Mouse (Mus musculus) limb, embryonic 15.5 days (tissue): ENCODE results near the gene Mdga2. TPM values are rescaled to one million over a fixed set of nuclear protein-coding genes. Genes with fewer than 3 reads are reported as not detected.

Experiments used
- ATAC-seq: fragments of 200-750 bp; cut with Nextera tagmentation; 2 replicates; pipeline ENCODE4 v1.8.0; 2017; ENCODE audit warnings: low read depth, moderate TSS enrichment; ENCODE audit not compliant: insufficient number of reproducible peaks, low FRiP score, low TSS enrichment
- H3K27ac ChIP-seq: fragments of 300-500 bp; sonication (generic); 2 replicates; pipeline ENCODE4 v1.5.1; 2015; ENCODE audit warnings: moderate library complexity, mild to moderate bottlenecking, inconsistent platforms
- H3K27me3 ChIP-seq: fragments of 300-500 bp; sonication (generic); 2 replicates; pipeline ENCODE4 v1.6.1; 2015; ENCODE audit warnings: inconsistent platforms
- H3K36me3 ChIP-seq: fragments of 300-500 bp; sonication (generic); 2 replicates; pipeline ENCODE4 v1.6.1; 2015; ENCODE audit warnings: inconsistent platforms
- H3K4me1 ChIP-seq: fragments of 300-500 bp; sonication (generic); 2 replicates; pipeline ENCODE4 v1.6.1; 2015; ENCODE audit warnings: inconsistent platforms
- H3K4me2 ChIP-seq: fragments of 300-500 bp; sonication (generic); 2 replicates; pipeline ENCODE4 v1.6.1; 2015; ENCODE audit warnings: mild to moderate bottlenecking, inconsistent platforms
- H3K4me3 ChIP-seq: fragments of 300-500 bp; sonication (generic); 2 replicates; pipeline ENCODE4 v1.5.1; 2015; ENCODE audit warnings: mild to moderate bottlenecking, inconsistent platforms
- H3K9ac ChIP-seq: fragments of 300-500 bp; sonication (generic); 2 replicates; pipeline ENCODE4 v1.6.1; 2015; ENCODE audit warnings: inconsistent platforms
- H3K9me3 ChIP-seq: fragments of 300-500 bp; sonication (generic); 2 replicates; pipeline ENCODE4 v1.6.1; 2016; ENCODE audit warnings: inconsistent platforms
- WGBS: fragments of 180-500 bp; shearing (Covaris S2); methylation state at CpG from one replicate; pipeline ENCODE4 v1.1.7; 2015; 5-methylcytosine and 5-hydroxymethylcytosine counted together
- polyA plus RNA-seq: library from polyadenylated mRNA; unstranded; fragments of >200 nt; fragmentation: Nextera tagmentation; extraction: Ambion mirVana; gene quantifications from 2 replicates; pipeline ENCODE4 v1.2.1, GENCODE M21; 2015

The Mdga2 gene
- polyA plus RNA-seq, 1 experiment from 2014 or later, result 4.4 TPM

GRCm38 (mm10) chr12:67141605-67142004 lies 80.7 kb downstream of the Mdga2 start:
- H3K9ac ChIP-seq, result no peak overlapping the region
- 87% methylated on average over 3 of the region's 3 CpGs for WGBS
- H3K4me3 ChIP-seq, result no peak overlapping the region
- H3K27me3 ChIP-seq, result no peaks in the 10 kb centered on the region
- no peaks in the 10 kb centered on the region for H3K9me3 ChIP-seq
- H3K27ac ChIP-seq, result no peak overlapping the region
- ATAC-seq, result no peak
- H3K4me1 ChIP-seq, result no peaks in the 10 kb centered on the region
- H3K4me2 ChIP-seq, result no peak overlapping the region
- H3K36me3 ChIP-seq, result no peaks in the 10 kb centered on the region

- H3K27me3 ChIP-seq, result no peaks in the 10 kb centered on the region
- no peak overlapping the region for H3K4me3 ChIP-seq
- ATAC-seq, result no peak
- 84% methylated on average over 3 of the region's 3 CpGs for WGBS
- H3K27ac ChIP-seq, result no peak overlapping the region
- no peaks in the 10 kb centered on the region for H3K36me3 ChIP-seq
- H3K4me1 ChIP-seq, result no peaks in the 10 kb centered on the region
- no peak overlapping the region for H3K4me2 ChIP-seq
- no peaks in the 10 kb centered on the region for H3K9me3 ChIP-seq
- H3K9ac ChIP-seq, result no peak overlapping the region
These were observed 82.2 kb downstream of the Mdga2 start for GRCm38 (mm10) chr12:67140131-67140530.

GRCm38 (mm10) chr12:67127457-67127856 lies 94.9 kb downstream of the Mdga2 start:
- no peaks in the 10 kb centered on the region for H3K27me3 ChIP-seq
- WGBS, result 64% methylated on average over 2 of the region's 2 CpGs
- no peak overlapping the region for H3K9ac ChIP-seq
- H3K36me3 ChIP-seq, result no peaks in the 10 kb centered on the region
- no peak overlapping the region for H3K27ac ChIP-seq
- no peak for ATAC-seq
- H3K9me3 ChIP-seq, result no peaks in the 10 kb centered on the region
- H3K4me2 ChIP-seq, result no peak overlapping the region
- H3K4me1 ChIP-seq, result no peaks in the 10 kb centered on the region
- no peak overlapping the region for H3K4me3 ChIP-seq

- Histone ChIP-seq H3K4me1 (peaks cover 2% of the 10 kb centered on the region; the same call in 1 of the 2 replicates), H3K27me3 (no peaks in the 10 kb centered on the region), H3K4me2 (no peak overlapping the region), H3K9ac (no peak overlapping the region), H3K36me3 (no peaks in the 10 kb centered on the region), H3K27ac (0 out of 2 replicates have a peak overlapping the region, but pooled peaks have one; percentile 7), H3K4me3 (no peak overlapping the region), H3K9me3 (no peaks in the 10 kb centered on the region)
- WGBS, result 26% methylated on average over 3 of the region's 3 CpGs
- ATAC-seq, result no peak
These were observed 98.5 kb downstream of the Mdga2 start for GRCm38 (mm10) chr12:67123874-67124273.

- ATAC-seq, result peak; percentile 69; the same call in 1 of the 2 replicates
- H3K4me1 ChIP-seq, result peaks cover 2% of the 10 kb centered on the region; the same call in 1 of the 2 replicates
- H3K27ac ChIP-seq, result peak overlapping the region; percentile 22; the same call in 1 of the 2 replicates
- no peaks in the 10 kb centered on the region for H3K9me3 ChIP-seq
- WGBS, result 23% methylated on average over 6 of the region's 6 CpGs
- no peak overlapping the region for H3K4me2 ChIP-seq
- no peak overlapping the region for H3K4me3 ChIP-seq
- no peaks in the 10 kb centered on the region for H3K27me3 ChIP-seq
- no peaks in the 10 kb centered on the region for H3K36me3 ChIP-seq
- H3K9ac ChIP-seq, result no peak overlapping the region
These were observed 103.5 kb downstream of the Mdga2 start for GRCm38 (mm10) chr12:67118652-67119515.

GRCm38 (mm10) chr12:67104171-67104570 lies 118.2 kb downstream of the Mdga2 start:
- Histone ChIP-seq H3K4me2 (no peak overlapping the region), H3K27me3 (no peaks in the 10 kb centered on the region), H3K4me3 (no peak overlapping the region), H3K4me1 (no peaks in the 10 kb centered on the region), H3K9ac (no peak overlapping the region), H3K36me3 (no peaks in the 10 kb centered on the region), H3K9me3 (no peaks in the 10 kb centered on the region), H3K27ac (no peak overlapping the region)
- ATAC-seq, result no peak
- WGBS, result 85% methylated on average over 3 of the region's 3 CpGs

GRCm38 (mm10) chr12:67094414-67094813 lies 127.9 kb downstream of the Mdga2 start:
- H3K4me3 ChIP-seq, result no peak overlapping the region
- no peak overlapping the region for H3K27ac ChIP-seq
- H3K4me2 ChIP-seq, result no peak overlapping the region
- H3K4me1 ChIP-seq, result no peaks in the 10 kb centered on the region
- H3K9me3 ChIP-seq, result no peaks in the 10 kb centered on the region
- no peak for ATAC-seq
- H3K27me3 ChIP-seq, result no peaks in the 10 kb centered on the region
- H3K9ac ChIP-seq, result no peak overlapping the region
- no peaks in the 10 kb centered on the region for H3K36me3 ChIP-seq

- no peak for ATAC-seq
- Histone ChIP-seq H3K9me3 (no peaks in the 10 kb centered on the region), H3K4me1 (no peaks in the 10 kb centered on the region), H3K9ac (no peak overlapping the region), H3K36me3 (no peaks in the 10 kb centered on the region), H3K27ac (no peak overlapping the region), H3K4me2 (no peak overlapping the region), H3K4me3 (no peak overlapping the region), H3K27me3 (no peaks in the 10 kb centered on the region)
- 48% methylated on average over 2 of the region's 2 CpGs for WGBS
These were observed 131.9 kb downstream of the Mdga2 start for GRCm38 (mm10) chr12:67090420-67090965.

- Histone ChIP-seq H3K4me1 (no peaks in the 10 kb centered on the region), H3K27me3 (no peaks in the 10 kb centered on the region), H3K4me3 (no peak overlapping the region), H3K9ac (no peak overlapping the region), H3K27ac (no peak overlapping the region), H3K4me2 (no peak overlapping the region), H3K9me3 (peaks cover 5% of the 10 kb centered on the region; the same call in 1 of the 2 replicates), H3K36me3 (no peaks in the 10 kb centered on the region)
- ATAC-seq, result peak; percentile 99
- 58% methylated on average over 19 of the region's 19 CpGs for WGBS
These were observed 163.0 kb downstream of the Mdga2 start for GRCm38 (mm10) chr12:67059136-67060014.

- H3K27me3 ChIP-seq, result no peaks in the 10 kb centered on the region
These were observed 165.7 kb downstream of the Mdga2 start for GRCm38 (mm10) chr12:67056621-67057020.

GRCm38 (mm10) chr12:67045099-67045750 lies 177.1 kb downstream of the Mdga2 start:
- no peak for ATAC-seq
- Histone ChIP-seq H3K27ac (no peak overlapping the region), H3K4me3 (no peak overlapping the region), H3K9me3 (no peaks in the 10 kb centered on the region), H3K4me1 (no peaks in the 10 kb centered on the region), H3K4me2 (no peak overlapping the region), H3K9ac (no peak overlapping the region), H3K36me3 (no peaks in the 10 kb centered on the region), H3K27me3 (no peaks in the 10 kb centered on the region)
- 68% methylated on average over 8 of the region's 8 CpGs for WGBS

More at GRCm38 (mm10) chr12:67056621-67057020, 165.7 kb downstream of the Mdga2 start:
- Histone ChIP-seq H3K36me3 (no peaks in the 10 kb centered on the region), H3K9ac (no peak overlapping the region), H3K4me3 (no peak overlapping the region), H3K9me3 (peaks cover 5% of the 10 kb centered on the region; the same call in 1 of the 2 replicates), H3K4me2 (no peak overlapping the region), H3K4me1 (no peaks in the 10 kb centered on the region), H3K27ac (no peak overlapping the region)
- no peak for ATAC-seq
- WGBS, result 81% methylated on average over 3 of the region's 3 CpGs
